Mouse (Mus musculus) thymus, postnatal 36 days (tissue): ENCODE results near the gene Mfap1a.
"Not testable (repeated sequence)": the region's sequence is repeated elsewhere in the genome, so short reads cannot be mapped to it uniquely, and the experiment has no call there.

Experiments used
- DNase-seq, 2 experiments: peaks; one replicate each; pipeline ENCODE4 v3.0.0; 2022; ENCODE audit warnings: mixed read lengths in 2 of 2

Mfap1a gene

DNA sequence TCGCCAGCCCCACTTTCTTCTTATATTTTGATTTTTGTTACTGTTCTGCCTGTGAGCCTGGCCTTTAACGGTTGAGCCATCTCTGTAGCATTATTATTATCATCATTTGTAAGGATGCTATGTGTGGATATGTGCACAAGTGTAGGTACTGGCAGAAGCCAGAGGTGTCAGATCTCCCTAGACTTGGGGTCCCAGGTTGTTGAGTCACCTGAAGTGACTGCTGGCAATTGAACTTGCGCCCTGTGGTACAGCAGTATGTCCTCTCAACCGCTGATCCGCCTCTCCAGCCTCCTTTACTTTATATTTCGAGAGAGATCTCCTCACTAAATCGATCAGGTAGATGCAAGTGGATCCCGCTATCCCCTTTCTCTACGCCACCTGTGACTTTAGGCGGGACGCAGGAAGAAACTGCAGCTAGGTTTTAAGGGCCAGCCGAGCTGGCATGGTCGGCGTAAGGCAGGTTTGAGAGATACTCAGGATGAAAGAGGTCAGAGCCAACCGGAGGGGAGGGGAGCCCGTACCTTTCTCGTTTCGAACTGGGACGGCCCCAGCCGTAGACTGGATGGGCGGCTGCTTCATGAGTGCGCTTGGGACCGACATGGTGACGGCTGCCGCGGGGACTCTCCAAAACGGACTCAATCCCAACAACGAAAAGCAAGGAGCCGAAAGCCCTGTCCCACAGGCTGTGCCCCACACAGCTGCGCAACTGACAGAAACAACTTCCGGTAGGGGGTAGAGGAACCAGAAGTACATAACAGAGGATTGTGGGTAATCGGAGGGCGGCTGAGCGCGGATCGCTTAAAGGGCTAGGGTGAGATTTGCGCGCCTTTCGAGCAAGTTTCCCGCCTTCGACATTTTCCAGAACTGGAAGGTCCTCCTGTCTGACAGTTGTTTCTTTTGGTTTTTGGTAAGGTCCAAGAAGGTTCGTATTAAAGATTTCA, at the start of gene Mfap1a, which contains the start of gene Wdr76:
TSS of gene Mfap1a (minus strand) at position 724 of the 941 bp plus-strand sequence.
TSS of gene Wdr76 (plus strand) at position 782 of the 941 bp plus-strand sequence.
- peak; percentile 79 to 85 for DNase-seq

- no peak for DNase-seq
Measured at GRCm38 (mm10) chr2:121551271-121551670, 44.8 kb upstream of the Mfap1a start.

DNA sequence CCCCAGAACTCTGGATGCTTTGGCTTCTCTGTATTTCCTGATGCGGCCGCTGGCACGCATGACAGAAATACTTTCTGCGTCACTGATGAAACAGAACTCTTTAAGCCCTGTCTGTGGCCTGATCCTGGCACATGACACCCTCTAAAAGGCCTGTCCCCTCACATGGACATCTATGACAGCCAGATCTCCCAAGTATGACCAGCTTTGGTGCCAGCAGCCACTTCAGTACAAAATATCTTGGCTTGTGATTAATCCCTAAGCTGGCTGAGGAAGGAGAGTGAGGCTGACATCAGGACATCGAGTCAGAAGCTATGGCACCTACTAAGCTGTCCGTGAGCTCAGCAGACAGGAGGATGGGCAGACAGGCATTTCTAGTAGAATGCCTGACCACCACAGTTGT, 43.2 kb upstream of the Mfap1a start:
- DNase-seq: no peak

GRCm38 (mm10) chr2:121544829-121545228, 38.4 kb upstream of the Mfap1a start:
- no peak for DNase-seq

DNA sequence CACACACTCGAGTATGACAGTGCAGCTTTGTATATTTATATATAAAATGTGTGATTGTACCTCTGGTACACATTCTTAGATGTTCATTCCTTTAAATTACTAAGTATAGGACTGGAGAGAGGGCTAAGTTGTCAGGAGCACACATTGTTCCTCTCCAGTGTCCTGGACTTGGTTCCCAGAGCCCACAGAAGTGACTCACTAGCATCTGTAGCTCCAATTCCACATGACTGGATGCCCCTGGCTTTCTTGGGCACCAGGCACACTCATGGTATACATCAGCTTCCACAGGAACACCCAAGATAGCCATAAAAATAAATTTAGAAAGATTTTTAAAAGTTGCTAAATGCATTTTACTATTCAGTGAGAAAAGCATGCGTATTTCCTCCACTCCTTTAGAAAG, 18.6 kb upstream of the Mfap1a start:
- no peak for DNase-seq

DNA sequence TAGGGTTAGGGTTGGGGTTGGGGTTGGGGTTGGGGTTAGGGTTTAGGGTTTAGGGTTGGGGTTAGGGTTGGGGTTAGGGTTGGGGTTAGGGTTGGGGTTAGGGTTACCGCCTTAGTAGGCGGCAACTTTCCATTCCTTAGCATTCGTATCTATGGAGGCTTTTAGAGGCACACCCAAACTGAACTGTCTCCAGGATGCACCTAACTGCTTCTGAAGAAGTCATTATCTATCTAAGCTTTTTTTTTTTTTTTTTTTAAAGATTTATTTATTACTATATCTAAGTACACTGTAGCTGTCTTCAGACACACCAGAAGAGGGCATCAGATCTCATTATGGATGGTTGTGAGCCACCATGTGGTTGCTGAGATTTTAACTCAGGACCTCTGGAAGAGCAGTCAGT, 16.4 kb upstream of the Mfap1a start:
- DNase-seq: not testable (repeated sequence)

DNA sequence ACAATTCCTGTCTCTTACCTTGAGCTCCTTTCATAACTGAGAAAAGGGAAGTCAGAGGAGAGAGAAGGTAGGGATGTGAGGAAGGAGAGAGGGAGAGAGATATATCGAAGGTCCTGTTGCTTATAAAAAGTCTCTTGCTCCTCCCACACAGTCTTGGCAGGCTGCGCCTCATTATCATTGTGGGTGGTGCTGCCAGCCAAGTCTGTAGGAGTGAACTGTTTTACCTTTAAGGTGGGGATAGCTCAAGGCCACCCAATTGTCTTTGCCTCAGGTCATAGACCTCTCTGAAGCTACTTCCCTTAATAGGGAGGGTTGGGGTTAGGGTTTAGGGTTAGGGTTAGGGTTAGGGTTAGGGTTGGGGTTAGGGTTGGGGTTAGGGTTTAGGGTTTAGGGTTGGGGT, 15.5 kb upstream of the Mfap1a start:
- no peak for DNase-seq

DNA sequence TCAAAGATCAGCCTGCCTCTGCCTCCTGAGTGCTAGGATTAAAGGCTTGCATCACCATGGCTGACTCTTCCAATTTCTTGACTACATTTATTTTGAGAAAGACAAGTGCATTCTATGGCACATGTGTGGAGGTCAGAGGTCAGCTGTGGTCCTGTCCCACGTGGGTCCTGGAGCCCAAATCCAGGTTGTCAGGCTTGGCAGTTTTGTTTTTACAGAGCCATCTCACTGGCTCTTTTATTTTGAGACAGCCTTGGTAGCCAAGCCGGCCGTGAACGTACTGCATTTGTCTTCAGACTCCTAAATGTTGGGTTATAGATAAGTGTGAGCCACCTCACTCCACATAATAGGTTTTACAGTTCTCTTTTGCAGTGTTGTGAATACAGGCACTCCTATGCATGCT, 12.2 kb upstream of the Mfap1a start:
- not testable (repeated sequence) for DNase-seq

DNA sequence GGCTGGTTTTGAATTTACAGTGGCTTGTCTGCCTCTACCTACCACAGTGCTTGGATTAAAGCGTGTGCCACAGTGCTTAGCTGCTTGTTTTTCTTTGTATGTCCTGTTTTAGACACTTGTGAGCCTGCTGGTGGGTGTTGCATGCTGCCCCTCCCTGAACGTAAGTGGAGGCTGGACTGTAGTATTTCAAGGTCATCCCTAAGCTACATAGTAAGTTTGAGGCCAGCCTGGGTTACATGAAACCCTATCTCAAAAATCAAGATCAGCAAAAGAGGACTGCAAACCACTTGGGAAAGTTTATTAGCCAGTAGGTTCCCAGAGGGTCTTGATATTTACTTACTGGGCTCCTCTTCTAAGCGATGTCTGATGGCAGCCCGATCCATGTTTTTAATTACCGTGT, 11.6 kb upstream of the Mfap1a start:
- no peak for DNase-seq

DNA sequence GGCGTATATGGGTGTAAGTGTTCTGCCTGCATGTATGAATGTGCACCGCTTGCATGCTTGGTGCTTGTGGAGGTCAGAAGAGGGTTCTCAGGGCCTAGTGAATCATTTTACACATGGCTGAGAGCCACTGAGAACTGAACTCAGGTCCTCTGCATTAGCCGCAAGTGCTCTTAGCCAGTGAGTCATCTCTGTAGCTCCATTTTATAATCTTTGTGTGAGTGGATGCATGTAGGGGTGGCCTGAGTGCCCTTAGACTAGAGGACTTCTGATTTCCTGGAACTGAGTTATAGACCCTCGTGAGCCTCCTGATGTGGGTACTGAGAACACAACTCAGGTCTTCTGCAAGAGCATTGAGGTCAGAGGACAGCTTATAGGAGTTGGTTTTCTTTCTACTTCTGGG, 7.7 kb upstream of the Mfap1a start:
- no peak for DNase-seq

GRCm38 (mm10) chr2:121512991-121513765, 6.7 kb upstream of the Mfap1a start:
- not testable (repeated sequence) for DNase-seq

DNA sequence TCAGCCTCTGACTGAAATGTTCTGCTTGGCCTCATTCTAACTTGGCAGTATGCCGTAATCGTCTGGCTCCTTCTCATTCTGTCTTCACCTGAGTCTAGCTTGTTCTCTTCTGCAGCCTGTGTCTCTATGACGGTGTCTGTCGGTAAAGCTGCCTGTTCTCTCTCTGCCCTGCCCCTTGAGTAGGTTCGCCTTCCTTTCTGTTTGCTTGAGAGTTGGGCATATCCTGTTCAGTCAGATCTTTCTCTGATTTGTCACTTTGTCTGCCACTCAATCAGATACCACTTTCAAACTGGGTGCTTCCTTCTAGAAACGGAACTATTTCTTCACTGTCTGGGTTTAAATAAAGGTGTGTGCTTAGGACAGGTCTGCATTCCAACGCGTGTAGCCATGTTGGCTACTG, 4.9 kb upstream of the Mfap1a start:
- no peak for DNase-seq

GRCm38 (mm10) chr2:121509584-121509983, 3.1 kb upstream of the Mfap1a start:
- peak; percentile 28 to 47 for DNase-seq

GRCm38 (mm10) chr2:121507951-121508330, 1.5 kb upstream of the Mfap1a start:
- no peak for DNase-seq

DNA sequence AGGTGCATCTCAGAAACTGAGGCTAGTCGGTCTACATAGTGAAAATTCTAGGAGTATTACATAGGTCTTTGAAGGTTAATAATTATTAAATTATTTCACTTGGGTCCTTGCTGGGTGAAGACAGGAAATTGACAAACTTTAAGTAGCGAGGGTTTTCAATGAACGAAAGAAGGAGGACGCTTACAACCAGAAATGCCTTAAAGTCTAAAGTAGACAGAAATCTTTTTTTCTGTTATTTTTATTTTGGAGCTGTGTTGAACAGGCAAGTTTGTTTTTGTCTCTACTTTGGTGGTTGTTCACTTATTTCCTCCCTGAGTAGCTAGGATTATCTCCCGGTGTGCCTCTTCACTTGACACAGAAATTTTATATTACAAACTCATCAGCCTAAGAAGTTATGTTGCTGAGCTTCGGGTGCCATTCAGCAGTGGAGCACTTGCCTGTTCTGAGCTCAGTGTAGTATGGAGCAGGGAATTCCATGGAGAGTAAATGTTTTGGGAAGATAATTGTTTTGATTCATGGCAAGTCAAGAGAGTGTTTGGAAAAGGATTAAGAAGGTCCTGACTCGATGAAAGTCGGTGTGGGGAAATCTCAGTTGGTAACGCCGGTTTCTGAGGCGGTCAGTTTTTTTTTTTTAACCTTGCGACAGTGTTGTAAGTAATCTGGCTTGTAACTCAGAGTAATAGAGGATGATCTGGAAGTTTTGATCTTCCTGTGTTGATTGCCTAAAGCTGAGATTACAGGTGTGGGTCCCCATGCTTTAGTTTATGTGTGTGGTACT, 897 bp upstream of the Mfap1a start:
- no peak for DNase-seq

DNA sequence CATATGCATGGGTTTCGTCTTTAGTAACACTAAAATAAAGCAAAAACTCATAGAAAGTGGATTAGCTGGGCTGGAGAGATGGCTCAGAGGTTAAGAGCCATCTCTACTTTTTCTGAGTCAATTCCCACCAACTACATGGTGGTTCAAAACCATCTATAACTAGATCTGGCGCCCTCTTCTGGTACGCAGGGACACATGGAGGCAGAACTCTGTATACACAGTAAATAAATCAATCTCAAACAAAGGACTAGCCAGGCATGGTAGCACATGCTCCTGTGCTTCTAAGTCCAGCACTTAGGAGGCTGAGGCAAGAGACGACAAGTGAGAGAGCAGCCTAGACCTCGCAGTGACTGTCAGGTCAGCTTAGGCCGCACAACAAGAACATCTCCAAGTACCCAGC, 4.9 kb downstream of the Mfap1a start:
- DNase-seq: not testable (repeated sequence)

GRCm38 (mm10) chr2:121484403-121484802, 22.1 kb downstream of the Mfap1a start:
- DNase-seq: not testable (repeated sequence)

DNA sequence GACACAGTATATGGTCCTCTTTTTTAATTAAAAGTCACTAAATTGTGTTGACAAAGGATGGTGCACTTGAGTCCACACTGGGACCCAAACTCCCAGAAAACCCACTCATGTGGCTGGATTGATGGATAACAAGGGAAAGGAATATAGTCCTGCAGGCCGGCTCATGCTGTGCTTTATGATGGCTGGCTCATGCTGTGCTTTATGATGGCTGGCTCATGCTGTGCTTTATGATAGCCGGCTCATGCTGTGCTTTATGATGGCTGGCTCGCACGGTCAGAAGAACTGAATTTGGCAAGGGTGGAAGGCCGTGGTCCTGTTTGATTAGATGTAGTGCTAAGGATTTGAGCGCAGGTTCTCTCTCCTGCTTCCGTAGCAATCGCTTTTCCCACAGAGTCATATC, 22.9 kb downstream of the Mfap1a start:
- DNase-seq: no peak

- DNase-seq: not testable (repeated sequence)
Measured at GRCm38 (mm10) chr2:121480916-121481315, 25.5 kb downstream of the Mfap1a start.

DNA sequence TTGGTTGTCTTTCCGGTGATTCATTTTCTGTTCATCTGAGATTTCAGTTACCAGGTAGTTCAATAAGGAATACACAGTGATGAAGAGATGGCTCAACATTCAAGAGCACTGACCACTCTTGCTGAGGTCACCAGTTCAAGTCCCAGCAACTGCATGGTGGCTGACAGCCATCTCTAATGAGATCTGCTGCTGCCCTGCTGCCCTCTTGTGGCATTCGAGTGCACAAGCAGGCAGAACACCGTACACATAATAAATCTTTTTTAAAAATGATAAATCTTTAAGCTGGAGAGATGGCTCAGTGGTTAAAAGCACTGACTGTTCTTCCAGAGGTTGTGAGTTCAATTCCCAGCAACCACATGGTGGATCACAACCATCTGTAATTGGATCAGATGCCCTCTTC, 26.0 kb downstream of the Mfap1a start:
- DNase-seq: peak; percentile 33 to 37

DNA sequence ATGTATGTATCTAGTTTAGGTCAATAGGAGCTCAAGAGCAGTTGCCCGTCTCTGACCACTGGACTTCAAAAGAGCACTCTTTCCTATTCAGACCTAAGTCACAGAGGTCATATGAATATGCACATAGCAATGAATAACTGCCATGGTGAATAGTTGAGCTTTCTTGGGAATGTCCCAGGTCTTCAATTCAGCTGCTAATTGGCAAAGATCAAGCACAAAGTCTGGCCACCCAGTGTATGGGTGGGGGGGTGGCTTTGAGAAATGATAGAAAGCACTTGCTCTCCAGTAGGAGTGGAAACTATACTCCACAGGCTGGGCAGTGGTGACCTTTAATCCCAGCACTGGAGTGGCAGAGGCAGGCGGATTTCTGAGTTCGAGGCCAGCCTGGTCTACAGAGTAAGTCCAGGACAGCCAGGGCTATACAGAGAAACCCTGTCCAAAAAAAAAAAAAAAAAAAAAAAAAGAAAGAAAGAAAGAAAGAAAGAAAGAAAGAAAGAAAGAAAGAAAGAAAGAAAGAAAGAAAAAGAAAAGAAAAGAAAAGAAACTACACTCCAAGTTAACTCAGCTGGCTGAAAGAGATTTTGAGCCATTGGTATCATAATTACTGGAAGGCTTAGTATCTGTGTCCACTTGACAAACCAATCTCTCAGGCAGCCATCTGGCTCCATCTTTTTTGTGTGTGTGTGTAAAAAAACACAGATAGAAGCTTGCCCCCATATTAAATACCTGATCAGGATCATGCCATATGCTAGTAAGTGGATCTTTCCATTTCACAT, 28.8 kb downstream of the Mfap1a start:
- DNase-seq: no peak

DNA sequence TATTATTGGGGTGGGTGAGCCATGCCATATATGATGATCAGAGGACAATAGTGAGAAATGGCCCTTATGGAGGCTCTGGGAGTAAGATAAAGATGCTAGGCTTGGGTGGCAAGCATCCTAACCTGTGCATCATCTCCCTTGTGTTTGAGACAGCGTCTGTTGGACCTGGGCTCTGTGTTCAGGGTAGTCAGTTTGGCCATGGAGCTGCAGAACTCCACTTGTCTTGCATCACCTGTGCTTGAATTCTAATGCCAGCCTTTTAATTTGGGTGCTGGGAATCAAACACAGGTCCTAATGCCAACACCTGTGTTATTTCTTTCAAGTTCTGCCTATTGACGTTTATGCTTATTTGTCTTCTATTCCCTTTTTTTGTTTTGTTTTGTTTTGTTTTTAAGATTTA, 31.2 kb downstream of the Mfap1a start:
- DNase-seq: not testable (repeated sequence)
